Mouse (Mus musculus) ES-E14 (cell line): ENCODE data around the gene Schip1. TPM values are rescaled to one million over a fixed set of nuclear protein-coding genes. Genes with fewer than 3 reads are reported as not detected.

Experiments used
- DNase-seq: peaks from one replicate; pipeline ENCODE4 v3.0.0-alpha.2; 2013; ENCODE audit warnings: low read depth, low spot score
- H3K27ac ChIP-seq: 2 replicates; pipeline ENCODE4 v1.5.1; 2012; ENCODE audit warnings: low read depth, mild to moderate bottlenecking, low read length, moderate library complexity, mixed read lengths; ENCODE audit not compliant: poor library complexity, insufficient read depth, severe bottlenecking
- H3K36me3 ChIP-seq: 2 replicates; pipeline ENCODE4 v1.6.1; 2012; ENCODE audit warnings: mild to moderate bottlenecking, low read length, moderate library complexity, mixed read lengths; ENCODE audit not compliant: control insufficient read depth, poor library complexity, insufficient read depth, severe bottlenecking
- H3K4me1 ChIP-seq, 2 experiments: fragments of 150-350 bp in 1 of 2; sonication (generic) in 1 of 2; 2 replicates each; pipeline ENCODE4 v1.6.1; 2012; ENCODE audit warnings: low read length in 2 of 2, mild to moderate bottlenecking in 1 of 2, mixed read lengths in 1 of 2; ENCODE audit not compliant: control insufficient read depth in 2 of 2, insufficient read depth in 2 of 2, poor library complexity in 1 of 2
- H3K4me3 ChIP-seq, 2 experiments: fragments of 150-350 bp in 1 of 2; sonication (generic) in 1 of 2; 2 replicates each; pipeline ENCODE4 v1.5.1; 2012; ENCODE audit warnings: low read length in 2 of 2, low read depth in 1 of 2, mild to moderate bottlenecking in 1 of 2, mixed read lengths in 1 of 2; ENCODE audit not compliant: insufficient read depth in 1 of 2, poor library complexity in 1 of 2, severe bottlenecking in 1 of 2
- H3K9ac ChIP-seq: 2 replicates; pipeline ENCODE4 v1.6.1; 2012; ENCODE audit warnings: low read depth, mild to moderate bottlenecking, low read length, mixed read lengths; ENCODE audit not compliant: poor library complexity, insufficient read depth, severe bottlenecking
- H3K9me3 ChIP-seq: fragments of 150-350 bp; sonication (generic); 2 replicates; pipeline ENCODE4 v1.6.1; 2012; ENCODE audit warnings: low read depth, mild to moderate bottlenecking, low read length; ENCODE audit not compliant: control insufficient read depth, insufficient read depth
- CHD2 ChIP-seq: IDR thresholded peaks from 2 replicates; pipeline ENCODE4 v1.6.1; 2014; ENCODE audit warnings: mild to moderate bottlenecking, low read depth, low read length, inconsistent platforms
- HCFC1 ChIP-seq: IDR thresholded peaks from 2 replicates; pipeline ENCODE4 v1.6.1; 2012; ENCODE audit warnings: low read length, inconsistent platforms, borderline replicate concordance; ENCODE audit not compliant: insufficient read depth
- MAFK ChIP-seq: IDR thresholded peaks from 2 replicates; pipeline ENCODE4 v1.6.1; 2014; ENCODE audit warnings: mild to moderate bottlenecking, low read depth, low read length, inconsistent platforms; ENCODE audit not compliant: insufficient read depth
- ZC3H11A ChIP-seq: IDR thresholded peaks from 2 replicates; pipeline ENCODE4 v1.6.1; 2012; ENCODE audit warnings: low read depth, mild to moderate bottlenecking, inconsistent platforms, low read length, borderline replicate concordance
- ZNF384 ChIP-seq: IDR thresholded peaks from 2 replicates; pipeline ENCODE4 v1.6.1; 2012; ENCODE audit warnings: low read depth, low read length, inconsistent platforms
- in situ Hi-C, 2 experiments: fragments of 600-800 bp; cut with MboI; formaldehyde crosslinking; loops; one replicate each; pipeline ENCODE4 v1.15.1; 2025; ENCODE audit warnings: low sequenced_read_pairs in 2 of 2, inconsistent platforms in 1 of 2; ENCODE audit not compliant: unreplicated experiment in 2 of 2
- total RNA-seq: library from RNA; depleted of rRNA; stranded (reverse); fragments of 300-350 nt; gene quantifications from 2 replicates; pipeline ENCODE4 v1.2.3, GENCODE M21; 2012

Gene Schip1
- total RNA-seq, 1 experiment, result 38.3 TPM

DNA sequence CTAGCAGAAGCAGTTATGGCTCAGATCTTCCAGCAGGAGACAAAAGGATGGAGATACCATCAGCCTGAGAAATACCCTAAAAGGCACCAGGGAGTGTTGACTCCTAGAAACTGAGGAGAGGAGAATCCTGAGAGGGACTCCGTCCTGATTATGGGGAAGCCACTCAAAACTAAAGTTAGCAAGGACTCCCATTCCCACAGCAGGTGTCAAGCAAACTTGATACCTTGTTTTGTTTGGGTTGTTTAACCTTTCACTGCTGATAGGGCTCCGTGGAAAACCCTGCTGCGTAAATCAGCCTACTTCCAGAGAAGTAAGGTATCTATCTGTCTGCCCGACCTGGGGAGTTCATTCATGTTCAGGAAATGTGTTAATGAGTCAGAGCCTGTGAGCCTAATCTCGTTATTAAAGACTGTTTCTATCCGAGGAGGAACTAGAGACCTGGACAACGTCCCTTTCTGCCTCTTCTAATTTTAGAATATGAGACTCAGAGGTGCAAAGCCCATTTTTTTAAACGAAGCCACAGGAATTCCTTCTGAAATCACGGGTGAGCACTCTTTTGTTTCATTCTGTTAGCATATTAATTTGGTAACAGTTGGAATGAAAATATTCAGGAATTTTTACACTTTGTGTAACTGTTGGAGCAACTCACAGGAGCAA is 593.1 kb downstream of the Schip1 start:
- Histone ChIP-seq H3K27ac (no peak overlapping the region), H3K4me1 (no peaks in the 10 kb centered on the region), H3K9me3 (no peaks in the 10 kb centered on the region), H3K36me3 (no peaks in the 10 kb centered on the region), H3K9ac (no peak overlapping the region), H3K4me3 (no peak overlapping the region)
- no peak for DNase-seq
- TF ChIP-seq ZC3H11A (no peak), HCFC1 (no peak), CHD2 (no peak), MAFK (no peak), ZNF384 (no peak)
- in situ Hi-C loops, result no loop called here

DNA sequence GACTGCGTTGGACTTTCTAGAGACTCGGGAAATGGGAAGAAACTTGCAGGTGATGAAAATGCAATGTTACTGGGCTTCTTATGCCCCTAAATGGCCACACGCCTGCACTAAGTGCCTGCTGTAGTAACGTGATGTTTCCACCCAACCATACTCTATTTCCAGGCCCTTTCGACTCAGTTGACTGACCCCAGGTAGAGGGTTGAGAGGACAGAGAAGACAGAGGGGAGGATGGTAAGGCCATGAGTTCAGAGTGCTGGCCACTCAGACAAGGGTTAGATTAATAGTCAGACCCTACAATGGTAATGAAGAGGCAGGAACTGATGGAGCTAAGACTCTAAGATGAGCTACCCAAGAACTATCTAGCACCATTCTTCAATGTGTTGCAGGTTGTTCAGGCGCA is 595.4 kb downstream of the Schip1 start:
- no peak for DNase-seq
- H3K9ac ChIP-seq, result no peak overlapping the region
- no peak overlapping the region for H3K27ac ChIP-seq
- TF ChIP-seq CHD2 (no peak), ZNF384 (no peak)
- H3K36me3 ChIP-seq, result no peaks in the 10 kb centered on the region
- H3K4me3 ChIP-seq, result no peak overlapping the region
- in situ Hi-C loops, result no loop called here
- no peaks in the 10 kb centered on the region for H3K4me1 ChIP-seq
- no peaks in the 10 kb centered on the region for H3K9me3 ChIP-seq

DNA sequence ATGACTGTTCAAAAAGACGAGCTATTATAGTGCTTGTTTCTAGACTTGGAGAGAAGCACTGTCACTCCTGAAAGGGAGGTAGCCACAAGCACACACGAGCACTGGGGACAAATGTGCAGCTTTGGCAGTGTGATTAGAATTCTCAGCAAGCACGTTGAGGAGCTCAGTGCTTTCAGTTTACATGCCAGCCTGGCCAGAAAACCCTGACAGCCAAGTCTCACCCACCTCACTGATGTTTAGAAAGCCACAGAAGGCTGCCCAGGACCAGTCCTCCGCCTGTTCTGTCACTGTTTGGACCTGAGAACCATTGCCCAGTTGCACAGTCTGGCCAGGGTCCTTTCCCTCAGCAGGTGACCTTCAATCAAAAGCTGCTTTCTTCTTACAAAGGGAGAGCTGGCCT is 595.9 kb downstream of the Schip1 start:
- no peaks in the 10 kb centered on the region for H3K9me3 ChIP-seq
- TF ChIP-seq HCFC1, result no peak
- TF ChIP-seq ZNF384, result no peak
- TF ChIP-seq CHD2, result no peak
- no peak for TF ChIP-seq MAFK
- TF ChIP-seq ZC3H11A, result no peak
- no peak overlapping the region for H3K9ac ChIP-seq
- no peak for DNase-seq
- H3K27ac ChIP-seq, result no peak overlapping the region
- H3K4me3 ChIP-seq, result no peak overlapping the region
- in situ Hi-C loops, result no loop called here
- H3K36me3 ChIP-seq, result no peaks in the 10 kb centered on the region
- no peaks in the 10 kb centered on the region for H3K4me1 ChIP-seq

GRCm38 (mm10) chr3:68662386-68662785 is 597.8 kb downstream of the Schip1 start:
- Histone ChIP-seq H3K9me3 (no peaks in the 10 kb centered on the region), H3K4me1 (no peaks in the 10 kb centered on the region), H3K9ac (no peak overlapping the region), H3K27ac (no peak overlapping the region), H3K36me3 (no peaks in the 10 kb centered on the region), H3K4me3 (no peak overlapping the region)
- TF ChIP-seq ZC3H11A (no peak), CHD2 (no peak), MAFK (no peak), ZNF384 (no peak), HCFC1 (no peak)
- in situ Hi-C loops, result no loop called here
- no peak for DNase-seq

- TF ChIP-seq HCFC1, result no peak
- no peak for TF ChIP-seq CHD2
- TF ChIP-seq ZNF384, result no peak
- TF ChIP-seq MAFK, result no peak
- no peak for TF ChIP-seq ZC3H11A
- Histone ChIP-seq H3K4me1 (no peaks in the 10 kb centered on the region), H3K9ac (no peak overlapping the region), H3K4me3 (no peak overlapping the region), H3K36me3 (no peaks in the 10 kb centered on the region), H3K9me3 (no peaks in the 10 kb centered on the region), H3K27ac (no peak overlapping the region)
- no peak for DNase-seq
- in situ Hi-C loops, result no loop called here
Observed at GRCm38 (mm10) chr3:68664337-68664736, 599.7 kb downstream of the Schip1 start.
